Mouse (Mus musculus) neutrophil, adult 5-6 weeks (primary cell): Measurements from ENCODE around the gene Olfr472. TPM values are rescaled to one million over a fixed set of nuclear protein-coding genes. Genes with fewer than 3 reads are reported as not detected.
"Not testable (repeated sequence)": the region's sequence is repeated elsewhere in the genome, so short reads cannot be mapped to it uniquely, and the experiment has no call there.

Source experiments
- ATAC-seq: fragments of 151-379, 151-347 bp; 2 replicates; pipeline ENCODE4 v1.8.0; 2017; ENCODE audit warnings: mild to moderate bottlenecking, moderate TSS enrichment; ENCODE audit not compliant: insufficient number of reproducible peaks, poor library complexity, low FRiP score, severe bottlenecking; ENCODE audit errors: extremely low read depth
- total RNA-seq: library from RNA; stranded (forward); fragments of 200-1000 nt; gene quantifications from 2 replicates; pipeline ENCODE4 v1.2.3, GENCODE M21; 2017

The Olfr472 gene
- not detected in 2 replicates for total RNA-seq

DNA sequence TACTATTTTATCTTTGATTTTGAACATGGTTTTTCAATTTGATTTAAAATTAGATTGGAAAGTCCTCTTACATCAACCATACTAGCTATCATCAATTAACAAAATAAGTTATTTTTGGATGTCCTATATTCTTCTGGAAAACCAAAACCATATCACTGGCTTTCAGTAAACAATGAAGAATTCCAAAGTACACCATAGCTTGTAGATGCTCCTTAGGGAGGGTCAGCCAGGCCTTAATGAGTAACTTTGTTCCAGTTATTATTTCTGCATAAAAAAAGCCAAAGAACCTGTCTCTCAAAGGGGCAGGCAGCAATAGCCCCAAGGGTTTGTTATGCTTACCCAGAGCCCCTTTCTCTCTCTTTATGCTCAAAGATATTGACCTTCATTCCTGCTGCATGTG is at the start of gene Olfr472:
TSS of gene Olfr472 (plus strand) at position 301 of the 400 bp plus-strand sequence.
- no peak for ATAC-seq

DNA sequence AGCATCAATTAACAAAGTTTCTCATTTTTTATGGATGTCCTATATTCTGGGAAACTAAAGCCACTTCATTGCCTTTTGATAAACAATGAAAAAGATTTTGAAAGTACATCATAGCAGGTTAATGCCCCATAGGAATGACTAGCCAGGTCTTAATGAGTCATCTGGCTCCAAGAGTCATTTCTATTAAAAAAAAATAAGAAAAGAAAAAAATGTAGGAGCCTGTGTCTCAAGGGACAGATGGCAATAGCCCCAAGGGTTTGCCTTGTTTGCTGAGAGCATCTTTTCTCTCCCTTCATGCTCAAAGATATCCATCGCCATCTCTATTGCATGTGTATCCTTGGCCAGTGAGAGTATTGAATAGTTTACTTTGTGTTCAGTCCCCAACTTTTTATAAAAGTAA is 32.4 kb downstream of the Olfr472 start, which contains the start of gene Olfr473:
TSS of gene Olfr473 (plus strand) at position 301 of the 400 bp plus-strand sequence.
- no peak for ATAC-seq

DNA sequence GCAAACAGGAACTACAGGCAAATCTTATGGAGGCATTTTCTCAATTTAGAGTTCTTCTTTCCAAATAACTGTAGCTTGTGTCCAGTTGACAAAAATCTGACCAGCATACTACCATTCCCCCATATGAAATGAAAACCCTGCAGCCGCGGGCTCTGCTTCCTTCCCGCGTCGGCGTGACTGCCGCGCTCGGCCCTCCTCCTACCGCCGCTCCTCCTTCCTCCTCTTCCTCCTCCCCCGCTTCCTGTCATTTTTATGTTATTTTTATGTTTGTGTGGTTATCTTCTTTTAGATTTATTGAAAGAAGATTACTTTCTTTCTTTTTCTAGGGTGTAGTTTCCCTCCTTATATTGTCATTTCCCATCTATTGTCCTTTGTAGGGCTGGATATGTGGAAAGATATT is 54.8 kb downstream of the Olfr472 start:
- not testable (repeated sequence) for ATAC-seq

DNA sequence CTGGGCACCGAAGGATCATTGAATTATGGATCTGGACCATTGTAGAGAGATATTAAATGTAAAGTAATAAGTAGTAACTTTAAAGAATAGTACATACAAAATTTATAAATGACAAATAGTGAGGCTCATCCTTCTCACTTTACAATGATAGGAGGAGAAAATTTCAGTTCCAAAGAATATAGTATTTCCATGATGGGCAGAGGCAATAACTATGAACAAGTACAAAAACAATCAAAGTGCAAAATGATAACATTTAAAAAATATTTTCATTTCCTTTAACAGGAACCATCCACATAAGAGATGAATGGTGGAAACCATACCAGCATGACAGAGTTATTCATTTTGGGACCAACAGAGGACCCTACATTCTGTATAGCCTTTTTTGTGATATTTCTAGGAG is 56.6 kb downstream of the Olfr472 start, which contains the start of gene Olfr474:
TSS of gene Olfr474 (plus strand) at position 301 of the 400 bp plus-strand sequence.
- ATAC-seq: no peak

Other genes with a start within 250 kb of the Olfr472 start
- not detected in 2 replicates for gene Cyb5r2, start 139.9 kb upstream of the Olfr472 start, total RNA-seq
- gene Ovch2, start 96.7 kb upstream of the Olfr472 start, total RNA-seq: not detected in 2 replicates
- gene Olfr467, start 85.6 kb upstream of the Olfr472 start, total RNA-seq: not detected in 2 replicates
- gene Olfr469, start 72.4 kb upstream of the Olfr472 start, total RNA-seq: 0.12 TPM in 1 of 2 replicates, not detected in the other
- not detected in 2 replicates for gene Olfr470, start 50.4 kb upstream of the Olfr472 start, total RNA-seq
- not detected in 2 replicates for gene Olfr473, start 32.5 kb downstream of the Olfr472 start, total RNA-seq
- not detected in 2 replicates for gene Olfr474, start 56.7 kb downstream of the Olfr472 start, total RNA-seq
- not detected in 2 replicates for gene Olfr476, start 66.9 kb downstream of the Olfr472 start, total RNA-seq
- gene Olfr477, start 88.8 kb downstream of the Olfr472 start, total RNA-seq: not detected in 2 replicates
- not detected in 2 replicates for gene Olfr478, start 136.1 kb downstream of the Olfr472 start, total RNA-seq
- not detected in 2 replicates for gene Olfr479, start 152.8 kb downstream of the Olfr472 start, total RNA-seq
- gene Olfr480, start 169.4 kb downstream of the Olfr472 start, total RNA-seq: not detected in 2 replicates
- not detected in 2 replicates for gene Olfr481, start 182.0 kb downstream of the Olfr472 start, total RNA-seq
- gene Olfr482, start 199.7 kb downstream of the Olfr472 start, total RNA-seq: not detected in 2 replicates
- not detected in 2 replicates for gene Olfr483, start 202.9 kb downstream of the Olfr472 start, total RNA-seq
- gene Olfr484, start 229.5 kb downstream of the Olfr472 start, total RNA-seq: not detected in 2 replicates